Comparison of ENCODE assay signal across 37 mouse cellular contexts in the genomic region with DNA sequence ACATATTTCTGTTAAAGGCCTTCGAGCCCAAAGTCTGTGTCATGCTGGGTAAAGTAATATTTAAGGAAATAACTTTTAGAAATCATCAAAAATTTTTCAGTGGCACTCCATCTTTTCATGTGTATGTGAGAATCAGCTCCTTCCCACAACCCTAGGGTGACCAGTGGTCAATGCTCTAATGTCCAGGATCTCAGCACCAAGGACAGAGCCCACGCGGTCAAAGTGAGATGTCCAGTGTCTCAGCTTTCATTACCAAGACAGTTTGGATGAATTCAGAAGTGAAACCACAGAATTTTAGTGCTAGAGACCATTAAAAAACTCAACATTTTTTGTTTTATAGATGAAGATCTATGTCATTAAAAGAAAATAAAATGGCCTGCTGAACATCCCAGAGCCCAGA. TPM values are rescaled to one million over a fixed set of nuclear protein-coding genes. Genes with fewer than 3 reads are reported as not detected.
A peak's percentile ranks its signal among the peaks of the same experiment; 100 is the strongest.
DNase-seq lines count a peak whose midpoint lies in the region; ATAC-seq lines count a peak whose summit lies in the region.
"Had no signal": no experiment of that assay in that cellular context is flagged by ENCODE, and none has a peak within 500 bp of the region (broad histone marks: within the 10 kb centered on the region; RNA-seq: fewer than 3 reads in every experiment).

No protein-coding gene starts in this region.

- intact Hi-C loops in left cerebral cortex, postnatal 36 days (cut with DNase I), result no loop called here

- no peaks in the 10 kb centered on the region for H3K4me1 ChIP-seq in kidney, embryonic 16.5 days (ENCODE audit: insufficient read depth, low read length)
- H3K4me1 ChIP-seq: hindbrain, embryonic 10.5 days; hindbrain, embryonic 15.5 days; limb, embryonic 10.5 days; limb, embryonic 15.5 days; liver, embryonic 13.5 days; neural tube, embryonic 15.5 days had no signal

- H3K36me3 ChIP-seq in kidney, embryonic 16.5 days (ENCODE audit: insufficient read depth, low read length), result no peaks in the 10 kb centered on the region
- H3K36me3 ChIP-seq: G1E; hindbrain, embryonic 10.5 days; hindbrain, embryonic 15.5 days; limb, embryonic 10.5 days; limb, embryonic 15.5 days; liver, embryonic 13.5 days; neural tube, embryonic 15.5 days had no signal

- H3K4me2 ChIP-seq in kidney, embryonic 16.5 days (replicated peaks; ENCODE audit: low read depth, low read length), result no peak overlapping the region
- H3K4me2 ChIP-seq: hindbrain, embryonic 15.5 days; limb, embryonic 15.5 days; liver, embryonic 13.5 days; neural tube, embryonic 15.5 days had no signal

- H3K27me3 ChIP-seq in kidney, embryonic 16.5 days (ENCODE audit: insufficient read depth, low read length), result no peaks in the 10 kb centered on the region
- H3K27me3 ChIP-seq: hindbrain, embryonic 15.5 days; limb, embryonic 15.5 days; liver, embryonic 13.5 days; neural tube, embryonic 15.5 days had no signal

- WGBS in kidney, embryonic 16.5 days, result 48% methylated on average over 3 of the region's 3 CpGs

- no peak for ATAC-seq in kidney, embryonic 16.5 days (ENCODE audit: low FRiP score, low TSS enrichment)
- ATAC-seq: forebrain, embryonic 16.5 days; inflammation-experienced regulatory T-cells, adult 6 months had no signal

- H3K27ac ChIP-seq in kidney, embryonic 16.5 days (ENCODE audit: low read length), result no peak overlapping the region
- H3K27ac ChIP-seq: gastrocnemius, adult 2 months; hindbrain, embryonic 10.5 days; hindbrain, embryonic 15.5 days; layer of hippocampus, adult 2 months; limb, embryonic 10.5 days; limb, embryonic 15.5 days; liver, embryonic 13.5 days; neural tube, embryonic 15.5 days had no signal

- H3K9ac ChIP-seq in kidney, embryonic 16.5 days (replicated peaks; ENCODE audit: low read length), result no peak overlapping the region
- H3K9ac ChIP-seq: hindbrain, embryonic 15.5 days; limb, embryonic 15.5 days; liver, embryonic 13.5 days; neural tube, embryonic 15.5 days had no signal

- no peaks in the 10 kb centered on the region for H3K9me3 ChIP-seq in kidney, embryonic 16.5 days (ENCODE audit: low read length)
- H3K9me3 ChIP-seq: G1E; hindbrain, embryonic 10.5 days; hindbrain, embryonic 15.5 days; limb, embryonic 10.5 days; limb, embryonic 15.5 days; liver, embryonic 13.5 days; neural tube, embryonic 15.5 days had no signal

- H3K4me3 ChIP-seq in kidney, embryonic 16.5 days (ENCODE audit: low read length), result no peak overlapping the region
- H3K4me3 ChIP-seq: erythroblast, embryonic 14.5 days; gastrocnemius, adult 2 months; hindbrain, embryonic 10.5 days; hindbrain, embryonic 15.5 days; layer of hippocampus, adult 2 months; limb, embryonic 10.5 days; limb, embryonic 15.5 days; liver, embryonic 13.5 days; neural tube, embryonic 15.5 days had no signal

- DNase-seq in kidney, postnatal 10 days, result peak; percentile 43
- DNase-seq in 416B (ENCODE audit: low read depth), result peak; percentile 8
- DNase-seq in NIH3T3 (ENCODE audit: low read depth), result peak; percentile 53
- DNase-seq in embryo, embryonic 9.5 days (ENCODE audit: extremely low spot score), result peak; percentile 3
- no peak for DNase-seq in left cerebral cortex, postnatal 36 days (ENCODE audit: low spot score in 2 of 2)
- DNase-seq in thymus, postnatal 0 days (ENCODE audit: low spot score), result no peak
- DNase-seq: adrenal gland, adult 8-10 months; gastrocnemius, adult 2 months; heart, postnatal 14 days; kidney, adult 18-20 months; liver, embryonic 13.5 days; lung, adult 18-20 months; lung, postnatal 10 days; midbrain, embryonic 14.5 days; right cerebral cortex, adult 18-20 months; spleen, adult 18-20 months; thymus, postnatal 25 days had no signal

RNA-seq across cellular contexts. Expression of a gene that starts 10.9 kb away (rescaled TPM):
- not detected in 2 replicates for polyA plus RNA-seq in kidney, embryonic 16.5 days (2015; fragmentation: Nextera tagmentation; extraction: Ambion mirVana)
- under 1 TPM in 1 of 2 experiments, not detected in 1; 0.20 TPM for total RNA-seq in left cerebral cortex, postnatal 36 days (2021)
- polyA plus RNA-seq in thymus, postnatal 0 days (2015; fragmentation: Nextera tagmentation; extraction: Ambion mirVana), result not detected in 2 replicates
- total RNA-seq: adrenal gland, adult 8-10 months; heart, postnatal 14 days; layer of hippocampus, adult 2 months; layer of hippocampus, postnatal 14 days; monocyte, adult 5-6 weeks had no signal
- polyA plus RNA-seq: brain, embryonic 14.5 days; embryonic facial prominence, embryonic 14.5 days; erythroblast, embryonic 14.5 days; forebrain, embryonic 11.5 days; forebrain, embryonic 16.5 days; G1E; gonadal fat pad, adult 2 months; heart, embryonic 14.5 days; hindbrain, embryonic 10.5 days; hindbrain, embryonic 15.5 days; inflammation-experienced regulatory T-cells, adult 6 months; limb, embryonic 10.5 days; liver, embryonic 13.5 days; midbrain, embryonic 14.5 days; neural tube, embryonic 15.5 days; stomach, embryonic 16.5 days had no signal

RNA-seq across cellular contexts. Expression of a gene that starts 49.6 kb away (rescaled TPM):
- 0.89 TPM in 1 of 2 replicates, not detected in the other for polyA plus RNA-seq in kidney, embryonic 16.5 days (2015; fragmentation: Nextera tagmentation; extraction: Ambion mirVana)
- total RNA-seq in left cerebral cortex, postnatal 36 days (2021), result not detected
- polyA plus RNA-seq in thymus, postnatal 0 days (2015; fragmentation: Nextera tagmentation; extraction: Ambion mirVana), result 1.2 and 1.3 TPM in 2 replicates
- total RNA-seq: G1E; gastrocnemius, adult 2 months; heart, postnatal 14 days; layer of hippocampus, adult 2 months; layer of hippocampus, postnatal 14 days; monocyte, adult 5-6 weeks had no signal
- polyA plus RNA-seq: embryonic facial prominence, embryonic 14.5 days; erythroblast, embryonic 14.5 days; forebrain, embryonic 11.5 days; forebrain, embryonic 16.5 days; G1E; hindbrain, embryonic 10.5 days; limb, embryonic 10.5 days had no signal

RNA-seq across cellular contexts. Expression of a gene that starts 58.5 kb away (rescaled TPM):
- polyA plus RNA-seq in kidney, embryonic 16.5 days (2015; fragmentation: Nextera tagmentation; extraction: Ambion mirVana), result not detected in 2 replicates
- not detected for total RNA-seq in left cerebral cortex, postnatal 36 days (2021)
- polyA plus RNA-seq in thymus, postnatal 0 days (2015; fragmentation: Nextera tagmentation; extraction: Ambion mirVana), result 0.92 and 1.7 TPM in 2 replicates
- total RNA-seq: adrenal gland, adult 8-10 months; G1E; gastrocnemius, adult 2 months; heart, postnatal 14 days; layer of hippocampus, adult 2 months; layer of hippocampus, postnatal 14 days; left cerebral cortex, adult 8-10 months; monocyte, adult 5-6 weeks had no signal
- polyA plus RNA-seq: brain, embryonic 14.5 days; embryonic facial prominence, embryonic 14.5 days; erythroblast, embryonic 14.5 days; forebrain, embryonic 11.5 days; forebrain, embryonic 16.5 days; G1E; hindbrain, embryonic 10.5 days; limb, embryonic 10.5 days; limb, embryonic 15.5 days; liver, embryonic 13.5 days; midbrain, embryonic 14.5 days; neural tube, embryonic 15.5 days had no signal

Comparison
In these comparisons a context has a peak if more than half of its experiments do, and no peak if none do; other contexts are left out.
1. DNase-seq: peak in kidney, postnatal 10 days (single experiment), 416B (single experiment), NIH3T3 (single experiment) and embryo, embryonic 9.5 days (single experiment); none in left cerebral cortex, postnatal 36 days (0 of 2) and thymus, postnatal 0 days (single experiment).